8 mouse cellular contexts compared by ENCODE assay signal in genomic region chr16:8412213-8412612, GRCm38 (mm10). TPM values are rescaled to one million over a fixed set of nuclear protein-coding genes. Genes with fewer than 3 reads are reported as not detected.
DNase-seq lines count a peak whose midpoint lies in the region; ATAC-seq and TF ChIP-seq lines count a peak whose summit lies in the region.

No protein-coding gene starts in this region.

- TF ChIP-seq POLR2A in brain, embryonic 14.5 days (IDR thresholded peaks at IDR 0.05; ENCODE audit: borderline replicate concordance, extremely low read depth, insufficient read depth, insufficient read length, poor library complexity, severe bottlenecking): no peak

- peaks cover 12% of the 10 kb centered on the region for H3K27me3 ChIP-seq in forebrain, embryonic 16.5 days (replicated peaks; ENCODE audit: control insufficient read depth, insufficient read depth, low read length)
- H3K27me3 ChIP-seq in kidney, embryonic 16.5 days (ENCODE audit: insufficient read depth, low read length): no peaks in the 10 kb centered on the region

- ATAC-seq in forebrain, embryonic 16.5 days: peak; percentile 88
- ATAC-seq in kidney, embryonic 16.5 days (ENCODE audit: low FRiP score, low TSS enrichment): peak; percentile 60; the same call in 1 of the 2 replicates
- peak; percentile 84 for ATAC-seq in megakaryocyte-erythroid progenitor cell, adult 5-6 weeks (replicated peaks; ENCODE audit: low FRiP score, low TSS enrichment, poor library complexity, severe bottlenecking)

- no peak overlapping the region for H3K27ac ChIP-seq in gastrocnemius, adult 2 months
- no peak overlapping the region for H3K27ac ChIP-seq in forebrain, embryonic 16.5 days (ENCODE audit: low read length)
- no peak overlapping the region for H3K27ac ChIP-seq in kidney, embryonic 16.5 days (ENCODE audit: low read length)

- WGBS in forebrain, embryonic 16.5 days: 15% methylated on average over 7 of the region's 7 CpGs
- 14% methylated on average over 7 of the region's 7 CpGs for whole genome bisulfite sequencing in kidney, embryonic 16.5 days

- H3K4me1 ChIP-seq in forebrain, embryonic 16.5 days (replicated peaks; ENCODE audit: control insufficient read depth, insufficient read depth, low read length): 0 out of 2 replicates have a peak, but pooled peaks cover 2% of the 10 kb centered on the region
- H3K4me1 ChIP-seq in kidney, embryonic 16.5 days (ENCODE audit: insufficient read depth, low read length): 0 out of 2 replicates have a peak, but pooled peaks cover 2% of the 10 kb centered on the region

- H3K4me3 ChIP-seq in gastrocnemius, adult 2 months: no peak overlapping the region
- no peak overlapping the region for H3K4me3 ChIP-seq in forebrain, embryonic 16.5 days (replicated peaks; ENCODE audit: low read length)
- no peak overlapping the region for H3K4me3 ChIP-seq in kidney, embryonic 16.5 days (ENCODE audit: low read length)

- H3K36me3 ChIP-seq in forebrain, embryonic 16.5 days (ENCODE audit: control insufficient read depth, insufficient read depth): no peaks in the 10 kb centered on the region
- no peaks in the 10 kb centered on the region for H3K36me3 ChIP-seq in kidney, embryonic 16.5 days (ENCODE audit: insufficient read depth, low read length)

- H3K9ac ChIP-seq in forebrain, embryonic 16.5 days (replicated peaks; ENCODE audit: low read depth, low read length): no peak overlapping the region
- H3K9ac ChIP-seq in kidney, embryonic 16.5 days (replicated peaks; ENCODE audit: low read length): no peak overlapping the region

- intact Hi-C loops in gastrocnemius, adult 2 months (cut with DNase I): loop anchor here (2.0 to 10.0 kb wide), 4 partner anchors 60 to 263 kb away; partner anchors contain the start of gene Mettl22

- DNase-seq in gastrocnemius, adult 2 months: no peak
- DNase-seq in gastrocnemius, postnatal 10 days: no peak
- peak; percentile 50 for DNase-seq in B cell, adult 2 months
- peak; percentile 87 for DNase-seq in brain, embryonic 14.5 days (ENCODE audit: low read depth)
- DNase-seq in gastrocnemius, postnatal 25 days: no peak

- no peaks in the 10 kb centered on the region for H3K9me3 ChIP-seq in forebrain, embryonic 16.5 days (ENCODE audit: control insufficient read depth, low read length)
- no peaks in the 10 kb centered on the region for H3K9me3 ChIP-seq in kidney, embryonic 16.5 days (ENCODE audit: low read length)

- peak; percentile 89 for TF ChIP-seq CTCF in gastrocnemius, adult 2 months (IDR thresholded peaks at IDR 0.05)
- TF ChIP-seq CTCF in brain, embryonic 14.5 days (IDR thresholded peaks at IDR 0.05; ENCODE audit: borderline replicate concordance, extremely low read depth, insufficient read depth, insufficient read length): peak; percentile 76

- H3K4me2 ChIP-seq in forebrain, embryonic 16.5 days (ENCODE audit: low read length): no peak overlapping the region
- no peak overlapping the region for H3K4me2 ChIP-seq in kidney, embryonic 16.5 days (replicated peaks; ENCODE audit: low read depth, low read length)

RNA-seq across cellular contexts. Expression of gene Tmem114, which starts 12.7 kb away (rescaled TPM):
- not detected for total RNA-seq in gastrocnemius, adult 2 months (2021)
- total RNA-seq in gastrocnemius, postnatal 10 days (2021): not detected
- 0.09 and 0.25 TPM in 2 replicates for polyA plus RNA-seq in brain, embryonic 14.5 days (2012; rRNA removed)
- 0.15 TPM in 1 of 2 replicates, not detected in the other for polyA plus RNA-seq in forebrain, embryonic 16.5 days (2015; fragmentation: Nextera tagmentation; extraction: Ambion mirVana)
- polyA plus RNA-seq in kidney, embryonic 16.5 days (2015; fragmentation: Nextera tagmentation; extraction: Ambion mirVana): 0.11 TPM in 1 of 2 replicates, not detected in the other
- not detected in 2 replicates for total RNA-seq in megakaryocyte-erythroid progenitor cell, adult 5-6 weeks (2014; fragmentation: Nextera tagmentation)
- total RNA-seq in megakaryocyte-erythroid progenitor cell, adult 5-6 weeks (2017): not detected in 2 replicates
- total RNA-seq in gastrocnemius, postnatal 25 days (2021): not detected

RNA-seq across cellular contexts. Expression of gene Mettl22, which starts 58.4 kb away (rescaled TPM):
- total RNA-seq in gastrocnemius, adult 2 months (2021): 10 to 100 TPM; 89.1 to 89.4 TPM
- total RNA-seq in gastrocnemius, postnatal 10 days (2021): 10 to 100 TPM; 56.5 to 69.3 TPM
- polyA plus RNA-seq in brain, embryonic 14.5 days (2012; rRNA removed): 66.5 and 70.5 TPM in 2 replicates
- 37.5 and 50.3 TPM in 2 replicates for polyA plus RNA-seq in forebrain, embryonic 16.5 days (2015; fragmentation: Nextera tagmentation; extraction: Ambion mirVana)
- polyA plus RNA-seq in kidney, embryonic 16.5 days (2015; fragmentation: Nextera tagmentation; extraction: Ambion mirVana): 20.4 and 20.5 TPM in 2 replicates
- 27.1 and 47.9 TPM in 2 replicates for total RNA-seq in megakaryocyte-erythroid progenitor cell, adult 5-6 weeks (2014; fragmentation: Nextera tagmentation)
- total RNA-seq in megakaryocyte-erythroid progenitor cell, adult 5-6 weeks (2017): 17.1 and 31.8 TPM in 2 replicates
- 10 to 100 TPM; 73.7 to 80.6 TPM for total RNA-seq in gastrocnemius, postnatal 25 days (2021)

Comparison
In these comparisons a context has a peak if more than half of its experiments do, and no peak if none do; other contexts are left out.
1. DNase-seq: peak in B cell, adult 2 months (2 of 2) and brain, embryonic 14.5 days (single experiment); none in gastrocnemius, adult 2 months (single experiment), gastrocnemius, postnatal 10 days (single experiment) and gastrocnemius, postnatal 25 days (single experiment).
2. Peak in every context shown above with its lines, with median percentiles within 50 percentile points of each other: ATAC-seq.